Mouse (Mus musculus) liver, embryonic 14.5 days (tissue): ENCODE measurements around the gene Nmnat1.

Experiments used
- CTCF ChIP-seq: IDR thresholded peaks from 2 replicates; pipeline ENCODE4 v1.5.1; 2016; ENCODE audit warnings: antibody characterized with exemption, low read depth, control low read depth
- EP300 ChIP-seq: IDR thresholded peaks from 2 replicates; pipeline ENCODE4 v1.6.1; 2016; ENCODE audit warnings: antibody characterized with exemption, low read depth

- TF ChIP-seq CTCF, result no peak
- TF ChIP-seq EP300, result no peak
Observed at GRCm38 (mm10) chr4:149425801-149426292, 59.2 kb downstream of the Nmnat1 start.
